Mouse (Mus musculus) lung, adult 2 months (tissue): ENCODE data around the gene B4galt2.

Experiments
- CTCF ChIP-seq: fragments of 200-500 bp; IDR thresholded peaks from 2 replicates; pipeline ENCODE4 v1.5.1; 2011; ENCODE audit warnings: mild to moderate bottlenecking, low read length, control low read depth; ENCODE audit not compliant: insufficient read depth
- POLR2A ChIP-seq: fragments of 200-500 bp; IDR thresholded peaks from 2 replicates; pipeline ENCODE4 v1.6.1; 2011; ENCODE audit warnings: low read depth, mild to moderate bottlenecking, control low read depth, low read length, borderline replicate concordance; ENCODE audit errors: extremely low read depth

DNA sequence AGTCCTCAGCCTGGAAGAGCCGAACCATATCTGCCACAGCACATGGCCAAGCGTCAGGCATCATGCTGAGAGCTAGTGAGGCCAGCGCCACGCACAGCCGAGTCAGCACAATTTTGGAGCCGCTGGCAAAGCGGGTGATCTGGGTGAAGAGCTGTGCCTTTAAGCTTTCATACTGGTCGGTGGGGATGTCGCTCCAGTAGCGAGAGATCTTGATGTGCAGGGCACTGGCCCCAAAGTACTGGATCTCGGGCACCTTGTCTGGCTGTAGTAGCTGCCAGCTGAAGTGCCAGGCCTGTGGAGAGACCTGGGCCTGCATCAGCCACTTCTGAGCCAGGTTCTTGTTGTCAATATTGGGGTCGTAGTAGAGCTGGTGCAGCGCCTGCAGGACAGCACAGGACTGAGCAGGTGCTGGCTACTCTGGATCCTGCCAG, 28.9 kb upstream of the B4galt2 start:
- TF ChIP-seq CTCF (no peak), POLR2A (no peak)
